Mouse (Mus musculus): ENCODE measurements around the gene Tmco1. TPM values are rescaled to one million over a fixed set of nuclear protein-coding genes. Genes with fewer than 3 reads are reported as not detected.

Gene Tmco1
- polyA plus RNA-seq, 1 experiment from 2014 or later: 95.7 TPM

DNA sequence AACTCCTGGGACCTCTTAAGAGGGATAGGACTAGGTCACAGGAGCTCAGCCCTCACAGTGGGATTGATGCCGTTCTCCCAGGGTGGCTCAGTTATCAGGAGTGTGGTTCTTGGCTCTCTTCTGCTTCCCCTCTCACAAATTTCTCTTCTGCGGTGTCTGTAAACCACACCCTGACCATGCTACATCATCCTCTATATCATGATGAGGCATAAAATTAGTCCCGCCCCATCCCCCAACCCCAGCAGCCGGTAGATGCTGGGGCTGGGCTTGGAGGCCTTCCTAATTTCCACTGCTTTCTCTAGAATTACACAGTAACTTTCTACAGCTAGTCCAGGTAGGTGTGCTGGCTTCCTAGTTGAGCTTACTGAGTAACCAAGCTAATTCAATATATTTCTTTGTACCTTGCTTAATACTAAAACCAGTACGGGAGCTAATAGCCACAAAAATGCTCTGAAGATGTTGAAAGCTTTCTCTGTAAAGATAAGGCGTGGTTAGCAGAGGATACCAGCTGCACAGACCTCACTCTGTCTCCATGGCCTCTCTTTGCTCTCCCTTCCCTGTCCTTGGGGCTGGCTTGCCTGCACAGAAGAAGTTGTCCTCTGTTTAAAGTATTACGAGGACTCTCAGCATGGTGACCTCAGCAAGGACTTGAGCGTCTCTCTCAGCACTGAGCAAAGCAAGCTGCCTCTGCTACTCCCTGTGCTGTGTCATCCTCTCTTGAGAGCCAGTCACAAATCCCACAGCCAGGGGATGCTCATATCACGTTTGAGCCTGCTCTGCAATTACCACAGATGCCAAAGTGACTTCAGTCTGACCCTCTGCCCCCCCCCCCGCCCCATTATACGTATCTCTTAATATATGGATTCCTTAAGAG, 19.3 kb upstream of the Tmco1 start:
- H3K4me1 ChIP-seq (replicated peaks; ENCODE audit: control insufficient read depth, insufficient read depth, low read length): peaks cover 5% of the 10 kb centered on the region; the same call in 1 of the 2 replicates
- H3K27ac ChIP-seq (ENCODE audit: low read depth, low read length): no peak overlapping the region
- H3K9ac ChIP-seq (ENCODE audit: low read depth, low read length): no peak overlapping the region
- no peak overlapping the region for H3K4me2 ChIP-seq (replicated peaks; ENCODE audit: low read depth, low read length)
- H3K4me3 ChIP-seq (ENCODE audit: low read depth, low read length): no peak overlapping the region
- no peaks in the 10 kb centered on the region for H3K9me3 ChIP-seq (ENCODE audit: control insufficient read depth, low read length)
- no peak for ATAC-seq (ENCODE audit: low FRiP score)
- no peaks in the 10 kb centered on the region for H3K36me3 ChIP-seq (ENCODE audit: control insufficient read depth, insufficient read depth, low read length)
- 44% methylated on average over 11 of the region's 11 CpGs for WGBS
- 0 out of 2 replicates have a peak, but pooled peaks cover 2% of the 10 kb centered on the region for H3K27me3 ChIP-seq (ENCODE audit: control insufficient read depth, insufficient read depth, low read length)
- DNase-seq (ENCODE audit: low spot score): no peak

DNA sequence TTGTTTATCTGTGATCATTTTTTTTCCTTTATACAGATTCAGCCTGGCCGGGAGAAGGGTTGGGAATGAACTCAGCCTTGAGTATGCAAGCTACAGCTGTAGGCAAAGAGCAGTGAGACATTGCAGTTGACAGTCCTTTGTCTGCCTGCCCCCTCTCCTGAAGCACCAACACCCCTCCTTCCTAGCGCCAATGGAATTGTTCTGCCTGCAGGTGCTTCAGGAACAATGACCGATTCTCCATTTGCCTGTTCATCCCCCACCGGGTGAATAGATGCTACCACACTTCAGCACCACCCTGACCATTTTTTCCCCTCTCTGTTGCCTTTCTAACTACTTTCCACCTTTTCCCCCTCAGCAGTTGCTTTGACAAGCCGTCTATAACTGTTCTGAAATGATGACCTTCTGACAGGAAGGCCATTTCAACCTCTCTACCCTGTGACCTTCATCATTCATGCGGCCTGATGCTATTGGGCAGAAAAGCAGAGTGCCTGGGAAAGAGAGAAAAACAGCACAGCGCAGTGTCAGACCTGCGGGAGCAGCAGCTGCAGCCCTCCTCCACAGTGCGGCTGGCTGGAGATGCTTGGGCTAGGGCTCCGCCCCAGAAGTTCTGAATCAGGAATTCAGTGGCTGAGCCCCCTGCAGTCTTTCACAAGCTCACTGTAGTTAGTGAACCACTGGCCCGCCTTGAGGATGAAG, 18.5 kb upstream of the Tmco1 start:
- H3K27ac ChIP-seq (ENCODE audit: low read depth, low read length): 0 out of 2 replicates have a peak overlapping the region, but pooled peaks have one; percentile 36
- H3K4me2 ChIP-seq (replicated peaks; ENCODE audit: low read depth, low read length): peak overlapping the region; percentile 23
- peak; percentile 60 for DNase-seq (ENCODE audit: low spot score)
- no peak overlapping the region for H3K4me3 ChIP-seq (ENCODE audit: low read depth, low read length)
- H3K36me3 ChIP-seq (ENCODE audit: control insufficient read depth, insufficient read depth, low read length): no peaks in the 10 kb centered on the region
- peaks cover 5% of the 10 kb centered on the region; the same call in 1 of the 2 replicates for H3K4me1 ChIP-seq (replicated peaks; ENCODE audit: control insufficient read depth, insufficient read depth, low read length)
- WGBS: 2% methylated on average over 11 of the region's 11 CpGs
- peak overlapping the region; percentile 11; the same call in 1 of the 2 replicates for H3K9ac ChIP-seq (ENCODE audit: low read depth, low read length)
- H3K9me3 ChIP-seq (ENCODE audit: control insufficient read depth, low read length): no peaks in the 10 kb centered on the region
- peak; percentile 69 for ATAC-seq (ENCODE audit: low FRiP score)
- 0 out of 2 replicates have a peak, but pooled peaks cover 2% of the 10 kb centered on the region for H3K27me3 ChIP-seq (ENCODE audit: control insufficient read depth, insufficient read depth, low read length)

GRCm38 (mm10) chr1:167290263-167290592, 17.9 kb upstream of the Tmco1 start:
- H3K4me2 ChIP-seq (replicated peaks; ENCODE audit: low read depth, low read length): no peak overlapping the region
- ATAC-seq (ENCODE audit: low FRiP score): no peak

GRCm38 (mm10) chr1:167291610-167292009, 16.6 kb upstream of the Tmco1 start:
- ATAC-seq (ENCODE audit: low FRiP score): no peak

More at GRCm38 (mm10) chr1:167290263-167290592, 17.9 kb upstream of the Tmco1 start:
- H3K4me3 ChIP-seq (ENCODE audit: low read depth, low read length): no peak overlapping the region
- H3K9ac ChIP-seq (ENCODE audit: low read depth, low read length): peak overlapping the region; percentile 11; the same call in 1 of the 2 replicates
- H3K4me1 ChIP-seq (replicated peaks; ENCODE audit: control insufficient read depth, insufficient read depth, low read length): peaks cover 5% of the 10 kb centered on the region; the same call in 1 of the 2 replicates
- 0 out of 2 replicates have a peak overlapping the region, but pooled peaks have one; percentile 36 for H3K27ac ChIP-seq (ENCODE audit: low read depth, low read length)
- DNase-seq (ENCODE audit: low spot score): no peak
- H3K36me3 ChIP-seq (ENCODE audit: control insufficient read depth, insufficient read depth, low read length): no peaks in the 10 kb centered on the region
- WGBS: 25% methylated on average over 6 of the region's 6 CpGs
- 0 out of 2 replicates have a peak, but pooled peaks cover 2% of the 10 kb centered on the region for H3K27me3 ChIP-seq (ENCODE audit: control insufficient read depth, insufficient read depth, low read length)
- H3K9me3 ChIP-seq (ENCODE audit: control insufficient read depth, low read length): no peaks in the 10 kb centered on the region

GRCm38 (mm10) chr1:167292447-167292846, 15.7 kb upstream of the Tmco1 start:
- Histone ChIP-seq H3K9me3 (ENCODE audit: control insufficient read depth, low read length) (no peaks in the 10 kb centered on the region), H3K4me2 (replicated peaks; ENCODE audit: low read depth, low read length) (no peak overlapping the region), H3K27me3 (ENCODE audit: control insufficient read depth, insufficient read depth, low read length) (0 out of 2 replicates have a peak, but pooled peaks cover 2% of the 10 kb centered on the region), H3K4me3 (ENCODE audit: low read depth, low read length) (no peak overlapping the region), H3K36me3 (ENCODE audit: control insufficient read depth, insufficient read depth, low read length) (no peaks in the 10 kb centered on the region), H3K27ac (ENCODE audit: low read depth, low read length) (no peak overlapping the region), H3K4me1 (replicated peaks; ENCODE audit: control insufficient read depth, insufficient read depth, low read length) (peaks cover 5% of the 10 kb centered on the region; the same call in 1 of the 2 replicates), H3K9ac (ENCODE audit: low read depth, low read length) (no peak overlapping the region)
- 41% methylated on average over 11 of the region's 11 CpGs for WGBS
- no peak for DNase-seq (ENCODE audit: low spot score)
- ATAC-seq (ENCODE audit: low FRiP score): no peak

More at GRCm38 (mm10) chr1:167291610-167292009, 16.6 kb upstream of the Tmco1 start:
- Histone ChIP-seq H3K4me2 (replicated peaks; ENCODE audit: low read depth, low read length) (no peak overlapping the region), H3K36me3 (ENCODE audit: control insufficient read depth, insufficient read depth, low read length) (no peaks in the 10 kb centered on the region), H3K4me1 (replicated peaks; ENCODE audit: control insufficient read depth, insufficient read depth, low read length) (peaks cover 5% of the 10 kb centered on the region; the same call in 1 of the 2 replicates), H3K27ac (ENCODE audit: low read depth, low read length) (no peak overlapping the region), H3K4me3 (ENCODE audit: low read depth, low read length) (no peak overlapping the region), H3K27me3 (ENCODE audit: control insufficient read depth, insufficient read depth, low read length) (0 out of 2 replicates have a peak, but pooled peaks cover 2% of the 10 kb centered on the region), H3K9me3 (ENCODE audit: control insufficient read depth, low read length) (no peaks in the 10 kb centered on the region), H3K9ac (ENCODE audit: low read depth, low read length) (no peak overlapping the region)
- no peak for DNase-seq (ENCODE audit: low spot score)
- WGBS: 80% methylated on average over 8 of the region's 8 CpGs

GRCm38 (mm10) chr1:167295679-167296402, 12.3 kb upstream of the Tmco1 start:
- Histone ChIP-seq H3K4me3 (ENCODE audit: low read depth, low read length) (no peak overlapping the region), H3K9me3 (ENCODE audit: control insufficient read depth, low read length) (no peaks in the 10 kb centered on the region), H3K4me1 (replicated peaks; ENCODE audit: control insufficient read depth, insufficient read depth, low read length) (no peaks in the 10 kb centered on the region), H3K9ac (ENCODE audit: low read depth, low read length) (no peak overlapping the region), H3K27ac (ENCODE audit: low read depth, low read length) (no peak overlapping the region), H3K27me3 (ENCODE audit: control insufficient read depth, insufficient read depth, low read length) (no peaks in the 10 kb centered on the region), H3K36me3 (ENCODE audit: control insufficient read depth, insufficient read depth, low read length) (no peaks in the 10 kb centered on the region), H3K4me2 (replicated peaks; ENCODE audit: low read depth, low read length) (no peak overlapping the region)
- 59% methylated on average over 13 of the region's 13 CpGs for WGBS
- ATAC-seq (ENCODE audit: low FRiP score) (no peak), DNase-seq (ENCODE audit: low spot score) (no peak)

GRCm38 (mm10) chr1:167300122-167300521, 8.1 kb upstream of the Tmco1 start:
- H3K4me2 ChIP-seq (replicated peaks; ENCODE audit: low read depth, low read length): no peak overlapping the region
- 58% methylated on average over 2 of the region's 2 CpGs for WGBS
- DNase-seq (ENCODE audit: low spot score) (no peak), ATAC-seq (ENCODE audit: low FRiP score) (no peak)
- H3K9ac ChIP-seq (ENCODE audit: low read depth, low read length): no peak overlapping the region
- no peaks in the 10 kb centered on the region for H3K27me3 ChIP-seq (ENCODE audit: control insufficient read depth, insufficient read depth, low read length)
- no peaks in the 10 kb centered on the region for H3K9me3 ChIP-seq (ENCODE audit: control insufficient read depth, low read length)
- H3K4me3 ChIP-seq (ENCODE audit: low read depth, low read length): no peak overlapping the region
- no peak overlapping the region for H3K27ac ChIP-seq (ENCODE audit: low read depth, low read length)
- H3K36me3 ChIP-seq (ENCODE audit: control insufficient read depth, insufficient read depth, low read length): no peaks in the 10 kb centered on the region
- H3K4me1 ChIP-seq (replicated peaks; ENCODE audit: control insufficient read depth, insufficient read depth, low read length): no peaks in the 10 kb centered on the region

- Histone ChIP-seq H3K9ac (ENCODE audit: low read depth, low read length) (no peak overlapping the region), H3K27ac (ENCODE audit: low read depth, low read length) (no peak overlapping the region), H3K9me3 (ENCODE audit: control insufficient read depth, low read length) (no peaks in the 10 kb centered on the region), H3K4me3 (ENCODE audit: low read depth, low read length) (no peak overlapping the region), H3K4me2 (replicated peaks; ENCODE audit: low read depth, low read length) (no peak overlapping the region), H3K27me3 (ENCODE audit: control insufficient read depth, insufficient read depth, low read length) (no peaks in the 10 kb centered on the region), H3K4me1 (replicated peaks; ENCODE audit: control insufficient read depth, insufficient read depth, low read length) (no peaks in the 10 kb centered on the region), H3K36me3 (ENCODE audit: control insufficient read depth, insufficient read depth, low read length) (no peaks in the 10 kb centered on the region)
- ATAC-seq (ENCODE audit: low FRiP score) (no peak), DNase-seq (ENCODE audit: low spot score) (no peak)
- WGBS: 71% methylated on average over 7 of the region's 7 CpGs
These were observed 2.6 kb upstream of the Tmco1 start for GRCm38 (mm10) chr1:167305501-167306137.

Data from hindbrain, embryonic 11.5 days (tissue).